Mouse (Mus musculus): ENCODE results near the gene Ackr1. TPM values are rescaled to one million over a fixed set of nuclear protein-coding genes. Genes with fewer than 3 reads are reported as not detected.
"Not testable (repeated sequence)": the region's sequence is repeated elsewhere in the genome, so short reads cannot be mapped to it uniquely, and the experiment has no call there.

Ackr1 gene
- polyA plus RNA-seq, 1 experiment from 2014 or later, result 0.64 TPM

DNA sequence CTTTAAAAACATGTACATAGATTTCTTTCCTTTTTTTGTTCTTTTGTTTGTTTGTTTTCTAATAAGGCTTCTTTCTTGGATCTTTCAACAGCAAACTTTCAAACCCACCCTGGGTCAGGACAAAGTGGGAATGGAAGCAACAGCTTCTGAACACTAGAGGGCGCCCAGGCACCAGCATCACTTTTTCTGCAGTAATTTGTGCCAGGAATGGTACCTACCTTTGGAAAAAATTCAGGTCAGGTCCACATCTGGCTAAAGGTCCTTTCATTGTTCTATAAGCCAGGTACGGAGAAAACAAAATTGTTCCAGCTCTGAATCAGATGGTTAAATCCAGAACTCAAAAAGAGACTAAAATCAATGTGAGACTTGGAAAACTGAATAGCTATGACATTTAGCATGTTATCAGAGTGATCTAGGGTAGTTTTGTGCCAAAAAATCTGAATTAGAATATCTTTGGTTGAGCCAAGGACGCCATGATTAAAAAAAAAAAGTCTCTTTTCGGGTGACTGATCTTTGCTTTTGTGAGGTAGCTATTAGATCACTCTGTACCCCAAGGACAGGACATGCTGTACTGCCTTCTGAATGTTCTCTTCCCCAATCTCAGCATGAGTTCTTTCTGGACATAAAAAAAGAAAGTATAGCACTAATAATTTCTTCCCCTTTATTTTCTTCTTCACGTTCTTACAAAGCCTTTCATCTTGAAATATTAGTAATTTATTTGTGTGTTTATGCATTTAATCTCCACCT is 9.5 kb downstream of the Ackr1 start:
- no peak overlapping the region for H3K4me2 ChIP-seq (ENCODE audit: low read depth, low read length)
- no peak overlapping the region for H3K4me3 ChIP-seq (ENCODE audit: low read length)
- ATAC-seq (replicated peaks; ENCODE audit: extremely low read depth, insufficient read depth, low FRiP score), result no peak
- no peaks in the 10 kb centered on the region for H3K9me3 ChIP-seq (replicated peaks; ENCODE audit: control insufficient read depth, low read length)
- 22% methylated on average over 5 of the region's 5 CpGs for WGBS
- H3K27ac ChIP-seq (ENCODE audit: low read length), result no peak overlapping the region
- H3K27me3 ChIP-seq (ENCODE audit: control insufficient read depth, insufficient read depth, low read length), result no peaks in the 10 kb centered on the region
- peaks cover 2% of the 10 kb centered on the region; the same call in 1 of the 2 replicates for H3K4me1 ChIP-seq (ENCODE audit: control insufficient read depth, insufficient read depth, low read length)
- H3K9ac ChIP-seq (ENCODE audit: low read length), result no peak overlapping the region
- H3K36me3 ChIP-seq (ENCODE audit: control insufficient read depth, insufficient read depth), result no peaks in the 10 kb centered on the region

DNA sequence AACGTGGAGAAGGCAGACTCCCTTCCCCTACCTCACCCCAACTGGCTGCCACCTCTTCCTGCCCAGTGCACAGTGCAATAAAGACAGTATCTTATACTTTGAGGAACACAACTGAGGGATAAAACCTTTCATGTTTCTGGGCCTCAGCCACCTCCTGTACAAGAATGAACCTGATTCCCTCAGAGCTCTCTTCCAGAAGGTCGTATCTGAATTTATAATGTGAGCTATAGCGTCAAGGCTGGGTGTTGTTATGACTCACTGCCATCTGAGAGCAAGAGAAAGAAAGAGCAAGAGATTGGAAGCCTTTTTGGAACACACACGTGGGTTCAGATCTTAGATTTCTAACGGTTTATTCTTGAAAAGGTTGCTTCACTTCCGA is 11.3 kb downstream of the Ackr1 start:
- WGBS, result 60% methylated on average over 6 of the region's 6 CpGs
- no peaks in the 10 kb centered on the region for H3K4me1 ChIP-seq (ENCODE audit: control insufficient read depth, insufficient read depth, low read length)
- no peaks in the 10 kb centered on the region for H3K9me3 ChIP-seq (replicated peaks; ENCODE audit: control insufficient read depth, low read length)
- no peak overlapping the region for H3K27ac ChIP-seq (ENCODE audit: low read length)
- no peaks in the 10 kb centered on the region for H3K27me3 ChIP-seq (ENCODE audit: control insufficient read depth, insufficient read depth, low read length)
- no peak overlapping the region for H3K4me3 ChIP-seq (ENCODE audit: low read length)
- H3K4me2 ChIP-seq (ENCODE audit: low read depth, low read length), result no peak overlapping the region
- no peaks in the 10 kb centered on the region for H3K36me3 ChIP-seq (ENCODE audit: control insufficient read depth, insufficient read depth)
- no peak overlapping the region for H3K9ac ChIP-seq (ENCODE audit: low read length)
- no peak for ATAC-seq (replicated peaks; ENCODE audit: extremely low read depth, insufficient read depth, low FRiP score)

DNA sequence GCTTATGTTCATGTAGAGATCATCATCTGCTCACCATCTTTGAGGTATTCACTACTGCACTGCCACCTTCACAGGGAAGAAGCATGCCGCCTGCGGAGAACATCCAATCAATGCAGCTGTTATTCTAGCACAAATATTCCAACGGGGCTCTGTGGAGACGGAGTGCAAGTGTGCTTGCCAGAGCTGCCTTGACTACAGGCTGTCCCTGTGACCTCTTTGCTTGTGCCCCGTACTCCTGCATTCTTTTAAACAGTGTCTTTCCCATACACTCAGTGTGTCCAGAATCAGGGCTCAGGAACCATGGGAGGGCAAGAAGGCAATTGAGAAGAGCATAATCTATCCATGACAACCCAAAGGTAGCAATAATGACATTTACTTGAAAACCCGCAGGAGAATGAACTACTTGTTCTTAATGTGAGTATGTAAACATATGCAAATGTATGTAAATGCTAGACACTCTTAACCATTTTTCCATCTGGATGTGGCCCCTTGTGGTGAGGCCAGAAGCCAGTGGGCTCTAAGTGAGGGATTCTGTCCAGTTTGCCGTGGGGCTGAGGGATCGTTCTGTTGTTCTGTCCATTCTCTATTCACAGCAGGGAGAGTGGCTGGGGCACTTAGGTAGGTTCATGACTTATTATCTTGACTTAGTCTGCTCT is 11.8 kb downstream of the Ackr1 start:
- WGBS, result 69% methylated on average over 8 of the region's 8 CpGs
- Histone ChIP-seq H3K9ac (ENCODE audit: low read length) (no peak overlapping the region), H3K4me1 (ENCODE audit: control insufficient read depth, insufficient read depth, low read length) (no peaks in the 10 kb centered on the region), H3K27ac (ENCODE audit: low read length) (no peak overlapping the region), H3K9me3 (replicated peaks; ENCODE audit: control insufficient read depth, low read length) (no peaks in the 10 kb centered on the region), H3K27me3 (ENCODE audit: control insufficient read depth, insufficient read depth, low read length) (no peaks in the 10 kb centered on the region), H3K4me2 (ENCODE audit: low read depth, low read length) (no peak overlapping the region), H3K36me3 (ENCODE audit: control insufficient read depth, insufficient read depth) (no peaks in the 10 kb centered on the region), H3K4me3 (ENCODE audit: low read length) (no peak overlapping the region)
- ATAC-seq (replicated peaks; ENCODE audit: extremely low read depth, insufficient read depth, low FRiP score), result no peak

DNA sequence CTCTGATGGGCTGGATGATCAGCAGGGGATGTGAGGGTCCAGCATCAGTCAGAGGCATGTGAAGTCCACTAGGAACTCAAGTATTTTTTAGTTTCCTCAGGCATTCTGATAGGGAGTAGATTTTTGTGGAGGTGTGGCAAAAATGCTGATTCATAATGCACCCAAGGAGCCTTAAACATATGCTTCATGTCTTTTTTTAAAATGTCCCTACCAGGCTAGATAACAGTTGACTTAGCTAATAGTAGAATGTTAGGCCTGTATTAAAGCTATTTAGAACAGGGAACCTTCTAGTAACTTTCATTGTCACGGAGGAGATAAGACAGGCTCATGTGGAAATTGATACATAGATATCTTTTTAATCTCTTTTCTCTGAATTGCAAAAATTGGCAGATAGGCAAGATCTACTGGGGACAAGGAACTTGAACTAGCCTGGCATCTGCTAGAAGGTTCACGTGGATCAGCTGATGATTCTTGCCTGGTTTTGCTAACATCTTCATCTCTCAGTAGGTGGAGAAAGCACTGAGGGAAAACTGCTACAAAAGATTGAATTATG is 15.5 kb downstream of the Ackr1 start:
- H3K9me3 ChIP-seq (replicated peaks; ENCODE audit: control insufficient read depth, low read length), result no peaks in the 10 kb centered on the region
- H3K4me3 ChIP-seq (ENCODE audit: low read length), result no peak overlapping the region
- ATAC-seq (replicated peaks; ENCODE audit: extremely low read depth, insufficient read depth, low FRiP score), result no peak
- 82% methylated on average over 2 of the region's 2 CpGs for WGBS
- H3K4me2 ChIP-seq (ENCODE audit: low read depth, low read length), result no peak overlapping the region
- no peaks in the 10 kb centered on the region for H3K4me1 ChIP-seq (ENCODE audit: control insufficient read depth, insufficient read depth, low read length)
- H3K36me3 ChIP-seq (ENCODE audit: control insufficient read depth, insufficient read depth), result no peaks in the 10 kb centered on the region
- H3K27ac ChIP-seq (ENCODE audit: low read length), result no peak overlapping the region
- no peaks in the 10 kb centered on the region for H3K27me3 ChIP-seq (ENCODE audit: control insufficient read depth, insufficient read depth, low read length)
- H3K9ac ChIP-seq (ENCODE audit: low read length), result no peak overlapping the region

DNA sequence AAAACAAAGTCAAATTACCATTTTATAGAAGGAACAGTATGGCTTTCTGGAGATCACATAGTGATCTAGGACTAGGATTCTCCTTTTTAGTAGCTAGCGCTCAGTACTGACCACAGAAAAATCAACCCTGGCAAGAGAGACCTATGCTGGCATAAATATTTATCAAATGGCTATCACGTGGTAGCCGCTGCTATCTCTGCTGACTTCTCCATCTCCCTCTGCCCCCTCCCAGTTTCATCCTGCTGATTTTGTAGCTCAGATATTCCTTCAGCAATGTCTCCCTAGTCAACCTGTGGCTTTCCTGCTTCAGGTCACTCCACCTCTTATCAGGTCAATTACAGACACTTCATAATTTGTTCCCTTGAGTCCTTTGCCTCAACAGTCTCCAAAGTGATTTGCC is 17.8 kb downstream of the Ackr1 start:
- Histone ChIP-seq H3K9me3 (replicated peaks; ENCODE audit: control insufficient read depth, low read length) (no peaks in the 10 kb centered on the region), H3K4me1 (ENCODE audit: control insufficient read depth, insufficient read depth, low read length) (no peaks in the 10 kb centered on the region), H3K4me2 (ENCODE audit: low read depth, low read length) (no peak overlapping the region), H3K4me3 (ENCODE audit: low read length) (no peak overlapping the region), H3K9ac (ENCODE audit: low read length) (no peak overlapping the region), H3K27ac (ENCODE audit: low read length) (no peak overlapping the region), H3K27me3 (ENCODE audit: control insufficient read depth, insufficient read depth, low read length) (no peaks in the 10 kb centered on the region), H3K36me3 (ENCODE audit: control insufficient read depth, insufficient read depth) (no peaks in the 10 kb centered on the region)
- no peak for ATAC-seq (replicated peaks; ENCODE audit: extremely low read depth, insufficient read depth, low FRiP score)
- WGBS, result 68% methylated on average over 3 of the region's 3 CpGs

DNA sequence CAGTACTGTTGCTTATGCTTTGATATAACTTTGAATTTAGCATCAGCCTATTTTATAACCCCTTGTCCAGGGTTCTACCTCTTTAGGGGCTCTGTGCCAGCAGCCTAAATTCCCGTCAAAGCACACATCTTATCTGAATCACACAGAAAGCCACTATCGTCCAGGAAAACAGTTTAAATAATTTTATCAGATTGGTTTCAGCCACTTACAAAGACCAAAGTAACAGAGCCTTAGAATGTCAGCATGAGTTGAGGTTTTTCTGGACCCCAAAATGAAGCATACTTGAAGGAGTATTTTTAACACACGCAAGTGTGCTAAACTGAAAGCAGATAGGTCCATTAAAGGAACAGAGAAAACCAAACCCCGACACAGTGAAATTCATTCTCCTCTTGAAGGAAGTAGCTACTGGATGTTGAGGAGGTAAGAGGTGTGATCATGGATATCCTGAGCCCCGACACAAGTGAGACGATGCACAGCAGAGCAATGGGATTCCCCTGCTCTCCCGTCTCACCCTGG is 20.0 kb downstream of the Ackr1 start:
- not testable (repeated sequence) for H3K4me1 ChIP-seq (ENCODE audit: control insufficient read depth, insufficient read depth, low read length); H3K9me3 ChIP-seq (replicated peaks; ENCODE audit: control insufficient read depth, low read length); H3K4me2 ChIP-seq (ENCODE audit: low read depth, low read length); ATAC-seq (replicated peaks; ENCODE audit: extremely low read depth, insufficient read depth, low FRiP score); H3K9ac ChIP-seq (ENCODE audit: low read length); H3K4me3 ChIP-seq (ENCODE audit: low read length); H3K27me3 ChIP-seq (ENCODE audit: control insufficient read depth, insufficient read depth, low read length); H3K27ac ChIP-seq (ENCODE audit: low read length); H3K36me3 ChIP-seq (ENCODE audit: control insufficient read depth, insufficient read depth)
- 59% methylated on average over 7 of the region's 7 CpGs for WGBS

DNA sequence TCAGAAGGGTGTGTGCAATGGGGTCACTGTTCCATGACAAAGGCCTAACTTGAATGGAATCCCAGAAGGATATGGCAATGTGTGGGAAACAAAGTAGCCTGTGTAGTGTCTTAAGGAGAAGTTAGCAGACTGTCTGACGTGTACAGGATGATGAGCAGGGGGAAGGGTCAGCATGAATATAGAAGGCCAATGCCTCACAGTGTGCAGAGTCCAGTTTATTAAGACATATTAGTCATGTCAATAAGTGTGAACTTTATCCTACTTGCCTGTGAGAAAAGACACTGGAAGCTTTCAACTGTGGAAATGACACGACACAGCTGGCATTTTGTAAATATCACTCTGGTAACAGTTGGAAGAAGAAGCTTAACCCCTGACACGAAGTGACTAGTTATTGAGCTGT is 30.8 kb downstream of the Ackr1 start:
- H3K4me3 ChIP-seq (ENCODE audit: low read length); H3K9ac ChIP-seq (ENCODE audit: low read length); H3K27ac ChIP-seq (ENCODE audit: low read length); ATAC-seq (replicated peaks; ENCODE audit: extremely low read depth, insufficient read depth, low FRiP score); H3K36me3 ChIP-seq (ENCODE audit: control insufficient read depth, insufficient read depth); H3K4me2 ChIP-seq (ENCODE audit: low read depth, low read length); H3K27me3 ChIP-seq (ENCODE audit: control insufficient read depth, insufficient read depth, low read length); H3K4me1 ChIP-seq (ENCODE audit: control insufficient read depth, insufficient read depth, low read length); H3K9me3 ChIP-seq (replicated peaks; ENCODE audit: control insufficient read depth, low read length): not testable (repeated sequence)
- WGBS, result 44% methylated on average over 3 of the region's 3 CpGs

All from heart, embryonic 16.5 days (tissue).